Mouse (Mus musculus): Measurements from ENCODE around the gene Mrpl4. TPM values are rescaled to one million over a fixed set of nuclear protein-coding genes. Genes with fewer than 3 reads are reported as not detected.

Mrpl4 gene
- polyA plus RNA-seq, 1 experiment from 2014 or later = 84.0 TPM

DNA sequence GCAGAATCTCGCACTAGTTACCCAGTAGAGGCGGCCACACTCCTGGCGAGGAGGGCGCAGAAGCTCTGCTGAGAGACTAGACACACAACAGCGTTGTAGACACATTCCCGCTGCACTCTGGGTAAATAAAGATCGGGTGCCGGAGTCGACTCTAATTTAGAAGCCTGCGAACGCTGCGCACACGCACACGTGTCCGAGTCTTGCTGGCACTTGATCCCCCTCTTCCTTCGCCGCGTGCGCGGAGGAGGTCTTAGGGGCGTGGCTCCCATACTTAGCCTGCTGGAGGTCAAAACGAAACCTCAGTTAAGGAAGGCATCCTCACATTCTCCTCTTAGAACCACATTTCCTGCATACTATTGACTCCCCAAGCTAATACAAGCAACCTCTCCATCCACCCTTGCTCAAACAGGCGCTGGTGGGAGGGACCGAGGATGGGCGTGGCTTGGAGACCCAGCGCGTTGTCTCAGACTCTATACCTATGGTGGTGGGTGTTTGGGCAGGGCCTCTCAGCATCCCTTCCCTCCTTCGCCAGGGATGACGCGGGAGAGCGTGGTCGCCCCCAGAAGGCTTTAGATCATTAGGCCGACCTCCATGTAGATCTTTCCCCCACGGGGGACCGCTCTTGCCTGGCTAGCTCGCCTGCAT lies 28.8 kb downstream of the Mrpl4 start:
- Histone ChIP-seq H3K4me1 (replicated peaks) (peaks cover 86% of the 10 kb centered on the region), H3K36me3 (peaks cover 11% of the 10 kb centered on the region; the same call in 1 of the 2 replicates), H3K27me3 (peaks cover 48% of the 10 kb centered on the region), H3K9me3 (replicated peaks) (no peaks in the 10 kb centered on the region), H3K4me3 (replicated peaks) (peak overlapping the region; percentile 75), H3K4me2 (peak overlapping the region; percentile 99), H3K27ac (peak overlapping the region; percentile 94), H3K9ac (peak overlapping the region; percentile 75)
- ATAC-seq (ENCODE audit: low read depth) (no peak), DNase-seq (peak; percentile 60)
- WGBS (ENCODE audit: insufficient replicate concordance) = under 1% methylated on average over 36 of the region's 36 CpGs

DNA sequence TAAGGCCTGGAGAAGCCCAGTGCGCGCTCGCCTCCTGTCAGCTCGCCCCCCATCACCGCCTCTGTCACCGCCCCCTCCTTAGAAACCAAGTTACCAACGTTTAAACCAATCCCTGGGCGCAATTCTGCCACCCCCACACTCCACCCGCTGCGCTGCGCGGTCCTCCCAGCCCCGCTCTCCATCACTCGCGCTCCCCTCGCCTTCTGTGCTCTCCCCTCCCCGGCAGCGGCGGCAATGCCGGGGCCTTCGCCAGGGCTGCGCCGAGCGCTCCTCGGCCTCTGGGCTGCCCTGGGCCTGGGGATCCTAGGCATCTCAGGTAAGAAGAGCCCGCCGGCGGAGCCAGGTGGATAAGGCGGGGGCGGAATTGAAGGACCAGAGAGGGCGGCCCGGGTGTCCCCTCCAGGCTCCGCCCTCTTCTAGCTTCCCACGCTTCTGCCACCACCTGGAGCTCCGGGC lies 29.4 kb downstream of the Mrpl4 start, which contains the start of gene Icam5:
Gene Icam5, plus strand, starts transcription at position 178 of the 456 bp plus-strand sequence.
- H3K4me2 ChIP-seq = peak within 1 kb of the TSS; percentile 99
- no peak for ATAC-seq (ENCODE audit: low read depth)
- no peaks in the 10 kb centered on the region for H3K9me3 ChIP-seq (replicated peaks)
- WGBS (ENCODE audit: insufficient replicate concordance) = under 1% methylated on average over 35 of the region's 35 CpGs
- H3K4me3 ChIP-seq (replicated peaks) = peak within 1 kb of the TSS; percentile 75
- peaks cover 11% of the 10 kb centered on the region; the same call in 1 of the 2 replicates for H3K36me3 ChIP-seq
- DNase-seq = no peak
- H3K27me3 ChIP-seq = peaks cover 54% of the 10 kb centered on the region
- H3K9ac ChIP-seq = peak within 1 kb of the TSS; percentile 75
- H3K27ac ChIP-seq = peak within 1 kb of the TSS; percentile 94
- H3K4me1 ChIP-seq (replicated peaks) = peaks cover 86% of the 10 kb centered on the region

DNA sequence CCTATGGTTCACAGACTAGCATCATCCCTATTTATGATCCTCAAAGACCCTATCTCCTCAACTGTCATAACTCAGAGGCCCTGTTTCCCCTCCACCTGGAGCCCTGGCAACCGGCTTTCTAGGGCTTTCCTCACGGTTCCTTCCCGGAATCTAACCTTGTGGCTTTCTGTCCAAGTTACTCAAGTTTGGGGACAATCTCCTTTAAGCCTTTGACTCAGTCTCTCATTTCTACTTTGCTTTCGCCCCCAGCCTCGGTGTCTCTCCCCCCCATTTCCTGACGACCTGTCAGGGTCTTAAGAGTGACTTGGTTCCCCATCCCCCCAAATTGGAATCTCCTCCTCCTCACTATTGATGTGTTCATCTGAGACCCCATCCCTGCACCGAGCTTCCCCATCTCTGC lies 30.0 kb downstream of the Mrpl4 start:
- H3K27me3 ChIP-seq = peaks cover 60% of the 10 kb centered on the region
- H3K4me2 ChIP-seq = peak overlapping the region; percentile 99
- 4% methylated on average over 7 of the region's 7 CpGs for WGBS (ENCODE audit: insufficient replicate concordance)
- DNase-seq (no peak), ATAC-seq (ENCODE audit: low read depth) (no peak)
- H3K4me1 ChIP-seq (replicated peaks) = peaks cover 86% of the 10 kb centered on the region
- peak overlapping the region; percentile 75 for H3K9ac ChIP-seq
- peak overlapping the region; percentile 75 for H3K4me3 ChIP-seq (replicated peaks)
- peaks cover 6% of the 10 kb centered on the region; the same call in 1 of the 2 replicates for H3K36me3 ChIP-seq
- H3K9me3 ChIP-seq (replicated peaks) = no peaks in the 10 kb centered on the region
- no peak overlapping the region for H3K27ac ChIP-seq

DNA sequence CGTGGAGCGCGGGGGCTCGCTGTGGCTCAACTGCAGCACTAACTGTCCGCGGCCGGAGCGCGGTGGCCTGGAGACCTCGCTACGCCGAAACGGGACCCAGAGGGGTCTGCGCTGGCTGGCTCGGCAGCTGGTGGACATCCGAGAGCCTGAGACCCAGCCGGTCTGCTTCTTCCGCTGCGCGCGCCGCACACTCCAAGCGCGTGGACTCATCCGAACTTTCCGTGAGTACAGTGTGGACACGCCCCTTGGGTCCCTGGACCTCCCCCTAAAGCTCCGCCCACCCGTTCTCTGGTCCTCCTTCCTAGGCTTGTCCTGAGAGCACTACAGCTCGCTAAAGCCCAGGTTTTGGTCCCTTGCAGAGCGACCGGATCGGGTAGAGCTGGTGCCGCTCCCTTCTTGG lies 30.6 kb downstream of the Mrpl4 start:
- H3K9me3 ChIP-seq (replicated peaks) = no peaks in the 10 kb centered on the region
- peak overlapping the region; percentile 75 for H3K9ac ChIP-seq
- H3K4me2 ChIP-seq = peak overlapping the region; percentile 99
- no peak overlapping the region for H3K27ac ChIP-seq
- ATAC-seq (ENCODE audit: low read depth) = peak; percentile 49
- H3K4me1 ChIP-seq (replicated peaks) = peaks cover 83% of the 10 kb centered on the region
- H3K27me3 ChIP-seq = peaks cover 66% of the 10 kb centered on the region
- peak overlapping the region; percentile 75 for H3K4me3 ChIP-seq (replicated peaks)
- H3K36me3 ChIP-seq = no peaks in the 10 kb centered on the region
- WGBS (ENCODE audit: insufficient replicate concordance) = under 1% methylated on average over 34 of the region's 34 CpGs
- DNase-seq = peak; percentile 88

DNA sequence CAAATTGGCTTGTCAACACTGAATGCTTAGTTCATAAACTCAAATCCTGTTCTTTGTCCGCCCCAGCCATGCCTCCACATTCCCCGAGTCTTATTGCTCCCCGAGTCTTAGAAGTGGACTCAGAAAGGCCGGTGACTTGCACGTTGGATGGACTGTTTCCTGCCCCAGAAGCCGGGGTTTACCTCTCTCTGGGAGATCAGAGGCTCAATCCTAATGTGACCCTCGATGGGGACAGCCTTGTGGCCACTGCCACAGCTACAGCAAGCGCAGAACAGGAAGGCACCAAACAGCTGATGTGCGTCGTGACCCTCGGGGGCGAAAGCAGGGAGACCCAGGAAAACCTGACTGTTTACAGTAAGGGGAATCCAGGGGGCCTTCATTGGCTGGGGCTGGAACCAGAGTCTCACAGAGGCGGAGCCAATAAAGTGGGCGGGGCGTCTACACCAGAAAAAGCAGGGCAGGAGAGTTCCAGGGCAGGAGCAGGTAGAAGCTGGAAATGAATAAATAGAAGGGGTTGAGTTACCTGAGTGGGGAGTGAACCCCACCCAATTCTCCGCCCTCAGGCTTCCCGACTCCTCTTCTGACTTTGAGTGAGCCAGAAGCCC lies 32.0 kb downstream of the Mrpl4 start:
- no peak overlapping the region for H3K4me3 ChIP-seq (replicated peaks)
- ATAC-seq (ENCODE audit: low read depth) = no peak
- no peaks in the 10 kb centered on the region for H3K9me3 ChIP-seq (replicated peaks)
- H3K36me3 ChIP-seq = no peaks in the 10 kb centered on the region
- no peak overlapping the region for H3K4me2 ChIP-seq
- H3K27me3 ChIP-seq = peaks cover 79% of the 10 kb centered on the region
- no peak overlapping the region for H3K27ac ChIP-seq
- no peak for DNase-seq
- H3K9ac ChIP-seq = no peak overlapping the region
- peaks cover 83% of the 10 kb centered on the region for H3K4me1 ChIP-seq (replicated peaks)
- 6% methylated on average over 17 of the region's 17 CpGs for WGBS (ENCODE audit: insufficient replicate concordance)

DNA sequence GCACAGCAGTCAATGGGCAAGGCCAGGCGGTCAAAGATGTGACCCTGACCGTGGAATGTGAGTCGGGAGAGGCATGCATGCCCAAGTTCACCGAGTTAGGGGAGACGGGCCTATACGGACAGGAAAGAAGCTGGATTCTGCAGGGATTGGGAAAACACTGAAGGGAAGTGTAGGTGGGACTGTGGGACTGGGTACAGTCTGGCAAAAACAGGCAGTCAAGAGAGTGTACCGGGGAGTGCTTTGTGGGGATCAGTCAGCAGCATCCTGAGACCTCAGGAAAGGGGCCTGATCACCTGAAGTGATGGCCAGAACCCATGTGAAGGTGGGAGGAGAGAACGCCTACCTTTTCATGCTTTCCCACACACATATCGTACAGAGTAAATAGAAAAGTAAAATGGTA lies 33.0 kb downstream of the Mrpl4 start:
- Histone ChIP-seq H3K4me1 (replicated peaks) (peaks cover 85% of the 10 kb centered on the region), H3K36me3 (no peaks in the 10 kb centered on the region), H3K4me3 (replicated peaks) (no peak overlapping the region), H3K27me3 (peaks cover 80% of the 10 kb centered on the region), H3K9ac (no peak overlapping the region), H3K9me3 (replicated peaks) (no peaks in the 10 kb centered on the region), H3K4me2 (no peak overlapping the region), H3K27ac (no peak overlapping the region)
- DNase-seq = no peak
- WGBS (ENCODE audit: insufficient replicate concordance) = 32% methylated on average over 9 of the region's 9 CpGs
- ATAC-seq (ENCODE audit: low read depth) = no peak

DNA sequence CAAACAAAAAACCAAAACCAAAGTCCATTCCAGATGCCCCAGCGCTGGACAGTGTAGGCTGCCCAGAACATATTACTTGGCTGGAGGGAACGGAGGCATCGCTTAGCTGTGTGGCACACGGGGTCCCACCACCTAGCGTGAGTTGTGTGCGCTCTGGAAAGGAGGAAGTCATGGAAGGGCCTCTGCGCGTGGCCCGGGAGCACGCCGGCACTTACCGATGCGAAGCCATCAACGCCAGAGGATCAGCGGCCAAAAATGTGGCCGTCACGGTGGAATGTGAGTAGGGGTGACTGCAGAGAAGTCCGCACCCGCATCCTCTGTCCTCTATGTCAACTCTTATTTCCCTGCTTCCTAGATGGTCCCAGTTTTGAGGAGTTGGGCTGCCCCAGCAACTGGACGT lies 33.6 kb downstream of the Mrpl4 start:
- no peak for DNase-seq
- no peak overlapping the region for H3K4me2 ChIP-seq
- no peak overlapping the region for H3K27ac ChIP-seq
- 9% methylated on average over 20 of the region's 20 CpGs for WGBS (ENCODE audit: insufficient replicate concordance)
- peaks cover 80% of the 10 kb centered on the region for H3K27me3 ChIP-seq
- H3K4me1 ChIP-seq (replicated peaks) = peaks cover 86% of the 10 kb centered on the region
- no peaks in the 10 kb centered on the region for H3K9me3 ChIP-seq (replicated peaks)
- no peak overlapping the region for H3K9ac ChIP-seq
- H3K36me3 ChIP-seq = no peaks in the 10 kb centered on the region
- 0 out of 2 replicates have a peak overlapping the region, but pooled peaks have one; percentile 8 for H3K4me3 ChIP-seq (replicated peaks)
- no peak for ATAC-seq (ENCODE audit: low read depth)

DNA sequence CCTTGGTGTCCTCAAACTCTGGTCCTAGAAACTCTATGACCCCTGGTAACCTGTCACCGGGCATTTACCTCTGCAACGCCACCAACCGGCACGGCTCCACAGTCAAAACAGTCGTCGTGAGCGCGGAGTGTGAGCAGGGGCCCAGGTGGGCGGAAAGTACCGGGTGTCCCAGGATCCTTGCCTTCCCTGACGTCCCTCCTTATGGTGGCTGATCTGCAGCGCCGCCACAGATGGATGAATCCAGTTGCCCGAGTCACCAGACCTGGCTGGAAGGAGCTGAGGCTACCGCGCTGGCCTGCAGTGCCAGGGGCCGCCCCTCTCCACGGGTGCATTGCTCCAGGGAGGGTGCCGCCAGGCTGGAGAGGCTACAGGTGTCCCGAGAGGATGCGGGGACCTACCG lies 34.1 kb downstream of the Mrpl4 start:
- ATAC-seq (ENCODE audit: low read depth) = no peak
- H3K27me3 ChIP-seq = peaks cover 78% of the 10 kb centered on the region
- 0 out of 2 replicates have a peak overlapping the region, but pooled peaks have one; percentile 8 for H3K4me3 ChIP-seq (replicated peaks)
- 4% methylated on average over 22 of the region's 22 CpGs for WGBS (ENCODE audit: insufficient replicate concordance)
- no peaks in the 10 kb centered on the region for H3K36me3 ChIP-seq
- H3K4me1 ChIP-seq (replicated peaks) = peaks cover 86% of the 10 kb centered on the region
- H3K27ac ChIP-seq = no peak overlapping the region
- DNase-seq = no peak
- H3K9ac ChIP-seq = no peak overlapping the region
- no peak overlapping the region; the same call in 1 of the 2 replicates for H3K4me2 ChIP-seq
- no peaks in the 10 kb centered on the region for H3K9me3 ChIP-seq (replicated peaks)

DNA sequence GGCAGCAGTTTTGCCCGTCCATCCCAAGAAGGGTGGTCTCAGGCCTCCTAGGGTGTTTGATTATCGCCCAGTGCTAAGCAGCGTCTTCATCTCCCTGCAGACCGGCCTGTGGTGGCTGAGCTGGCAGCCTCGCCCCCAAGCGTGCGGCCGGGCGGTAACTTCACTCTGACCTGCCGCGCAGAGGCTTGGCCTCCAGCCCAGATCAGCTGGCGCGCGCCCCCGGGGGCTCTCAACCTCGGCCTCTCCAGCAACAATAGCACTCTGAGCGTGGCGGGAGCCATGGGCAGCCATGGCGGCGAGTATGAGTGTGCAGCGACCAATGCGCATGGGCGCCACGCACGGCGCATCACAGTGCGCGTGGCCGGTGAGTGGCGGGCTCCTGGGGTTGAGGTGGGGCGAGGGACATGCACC lies 34.9 kb downstream of the Mrpl4 start:
- 0 out of 2 replicates have a peak overlapping the region, but pooled peaks have one; percentile 17 for H3K9ac ChIP-seq
- H3K27ac ChIP-seq = no peak overlapping the region
- DNase-seq (no peak), ATAC-seq (ENCODE audit: low read depth) (no peak)
- 5% methylated on average over 31 of the region's 31 CpGs for WGBS (ENCODE audit: insufficient replicate concordance)
- peaks cover 80% of the 10 kb centered on the region for H3K4me1 ChIP-seq (replicated peaks)
- H3K9me3 ChIP-seq (replicated peaks) = no peaks in the 10 kb centered on the region
- peak overlapping the region; percentile 38 for H3K4me3 ChIP-seq (replicated peaks)
- H3K27me3 ChIP-seq = peaks cover 70% of the 10 kb centered on the region
- peak overlapping the region; percentile 55 for H3K4me2 ChIP-seq
- no peaks in the 10 kb centered on the region for H3K36me3 ChIP-seq

DNA sequence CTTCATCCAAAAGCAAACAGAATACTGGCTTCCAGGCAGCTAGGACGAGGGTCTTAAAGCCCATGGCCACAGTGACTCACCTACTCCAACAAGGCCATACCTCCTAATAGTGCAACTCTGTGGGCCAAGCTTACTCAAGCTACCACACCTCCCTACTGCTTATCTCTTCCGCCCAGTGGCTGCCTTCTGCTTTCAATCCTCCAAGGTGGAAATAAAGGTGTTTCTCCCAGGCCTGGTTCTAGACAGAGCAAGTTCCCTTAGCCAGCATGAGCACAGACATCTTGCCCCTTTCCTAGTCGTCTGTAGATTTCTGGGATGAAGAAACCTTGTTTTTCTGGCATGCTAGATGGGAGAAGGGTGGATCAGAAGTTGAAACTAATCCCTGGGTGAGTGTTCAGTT lies 37.2 kb downstream of the Mrpl4 start:
- Histone ChIP-seq H3K27ac (peak overlapping the region; percentile 50), H3K27me3 (peaks cover 47% of the 10 kb centered on the region), H3K4me3 (replicated peaks) (no peak overlapping the region), H3K4me1 (replicated peaks) (peaks cover 66% of the 10 kb centered on the region), H3K9ac (peak overlapping the region; percentile 11; the same call in 1 of the 2 replicates), H3K4me2 (peak overlapping the region; percentile 19), H3K9me3 (replicated peaks) (no peaks in the 10 kb centered on the region), H3K36me3 (no peaks in the 10 kb centered on the region)
- 31% methylated on average over 3 of the region's 3 CpGs for WGBS (ENCODE audit: insufficient replicate concordance)
- DNase-seq = no peak
- peak; percentile 83 for ATAC-seq (ENCODE audit: low read depth)

DNA sequence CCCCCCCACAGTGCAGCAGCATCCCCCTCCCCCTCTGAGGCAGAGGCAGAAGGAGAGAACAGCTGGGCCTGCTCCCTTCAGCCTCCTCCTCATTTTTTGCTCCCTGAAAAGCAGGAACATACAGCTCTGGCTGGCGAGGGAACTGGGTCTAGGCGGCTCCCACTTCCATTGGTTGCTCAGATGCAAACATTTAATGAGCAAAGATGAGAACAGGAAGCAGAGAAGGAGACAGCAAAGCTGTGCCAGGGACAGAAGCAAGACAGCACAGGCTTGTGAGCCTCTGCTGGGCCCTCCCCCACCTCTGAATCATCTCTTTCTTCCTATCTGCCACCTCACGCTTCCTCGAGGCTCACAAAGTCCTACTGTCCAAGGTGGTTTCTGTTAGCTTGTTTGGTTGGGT lies 38.8 kb downstream of the Mrpl4 start:
- Histone ChIP-seq H3K27me3 (peaks cover 32% of the 10 kb centered on the region), H3K4me2 (no peak overlapping the region), H3K36me3 (no peaks in the 10 kb centered on the region), H3K27ac (no peak overlapping the region), H3K9me3 (replicated peaks) (no peaks in the 10 kb centered on the region), H3K9ac (no peak overlapping the region), H3K4me1 (replicated peaks) (peaks cover 55% of the 10 kb centered on the region), H3K4me3 (replicated peaks) (no peak overlapping the region)
- WGBS (ENCODE audit: insufficient replicate concordance) = 32% methylated on average over 4 of the region's 4 CpGs
- no peak for DNase-seq
- ATAC-seq (ENCODE audit: low read depth) = no peak

Data from liver, embryonic 13.5 days (tissue).